Mouse (Mus musculus) C2C12 (cell line): ENCODE measurements around the gene Rem1.

ENCODE experiments used
- CEBPB ChIP-seq: IDR thresholded peaks from one replicate; pipeline ENCODE4 v1.6.1; 2011; ENCODE audit warnings: low read depth, mild to moderate bottlenecking, control low read depth, moderate library complexity
- CTCF ChIP-seq: IDR thresholded peaks from one replicate; pipeline ENCODE4 v1.5.1; 2011; ENCODE audit not compliant: control insufficient read depth, insufficient read depth, insufficient read length
- FOSL1 ChIP-seq: IDR thresholded peaks from one replicate; pipeline ENCODE4 v1.8.0; 2011; ENCODE audit warnings: mild to moderate bottlenecking, low read length; ENCODE audit not compliant: poor library complexity, insufficient read depth, severe bottlenecking
- MAX ChIP-seq: IDR thresholded peaks from one replicate; pipeline ENCODE4 v1.6.1; 2011; ENCODE audit warnings: mild to moderate bottlenecking, control low read depth
- MYOD1 ChIP-seq: IDR thresholded peaks from one replicate; pipeline ENCODE4 v1.6.1; 2011; ENCODE audit warnings: low read depth; ENCODE audit not compliant: control insufficient read depth, insufficient read length
- MYOG ChIP-seq: IDR thresholded peaks from one replicate; pipeline ENCODE4 v1.6.1; 2011; ENCODE audit not compliant: control insufficient read depth, insufficient read length; ENCODE audit errors: extremely low read depth
- USF1 ChIP-seq: IDR thresholded peaks from one replicate; pipeline ENCODE4 v1.6.1; 2011; ENCODE audit warnings: low read depth, mild to moderate bottlenecking, control low read depth, moderate library complexity

- TF ChIP-seq CTCF, result no peak
- no peak for TF ChIP-seq MAX
- no peak for TF ChIP-seq USF1
- TF ChIP-seq MYOG, result no peak
- no peak for TF ChIP-seq FOSL1
- peak; percentile 80 for TF ChIP-seq MYOD1
- TF ChIP-seq CEBPB, result no peak
Measured at GRCm38 (mm10) chr2:152620367-152621134, 6.2 kb upstream of the Rem1 start.
